Mouse (Mus musculus): ENCODE measurements around the gene Cyb5r3. TPM values are rescaled to one million over a fixed set of nuclear protein-coding genes. Genes with fewer than 3 reads are reported as not detected.

The Cyb5r3 gene
- total and polyA plus RNA-seq, 2 experiments from 2014 or later = 99.2 to 136 TPM

DNA sequence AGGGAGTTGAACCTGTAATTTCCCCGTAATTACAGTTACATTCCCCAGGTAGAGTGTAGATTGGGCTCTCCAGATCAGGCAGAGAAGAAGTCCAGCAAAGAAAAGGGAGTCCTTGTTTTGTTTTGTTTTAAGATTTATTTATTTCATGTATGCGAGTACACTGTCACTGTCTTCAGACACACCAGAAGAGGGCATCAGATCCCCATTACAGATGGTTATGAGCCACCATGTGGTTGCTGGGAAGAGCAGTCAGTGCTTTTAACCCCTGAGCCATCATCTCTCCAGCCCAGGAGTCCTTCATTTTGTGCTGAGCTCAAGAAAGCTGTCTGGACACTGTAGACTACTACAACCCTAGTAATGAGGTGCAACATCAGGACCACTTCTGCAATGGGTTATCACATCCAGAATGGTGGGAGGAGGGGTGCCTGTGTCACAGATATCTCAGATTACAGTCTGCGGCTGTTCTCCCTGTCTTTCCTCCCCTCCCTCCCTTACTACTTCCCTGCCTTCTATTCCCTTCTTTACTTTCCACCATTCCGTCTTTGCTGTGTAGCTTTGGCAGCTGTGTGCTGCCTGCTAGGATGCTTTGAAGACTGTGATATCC is 36.8 kb upstream of the Cyb5r3 start:
- peak overlapping the region; percentile 28 for H3K4me3 ChIP-seq (ENCODE audit: low read length)
- H3K27ac ChIP-seq = peak overlapping the region; percentile 63; the same call in 1 of the 2 replicates

DNA sequence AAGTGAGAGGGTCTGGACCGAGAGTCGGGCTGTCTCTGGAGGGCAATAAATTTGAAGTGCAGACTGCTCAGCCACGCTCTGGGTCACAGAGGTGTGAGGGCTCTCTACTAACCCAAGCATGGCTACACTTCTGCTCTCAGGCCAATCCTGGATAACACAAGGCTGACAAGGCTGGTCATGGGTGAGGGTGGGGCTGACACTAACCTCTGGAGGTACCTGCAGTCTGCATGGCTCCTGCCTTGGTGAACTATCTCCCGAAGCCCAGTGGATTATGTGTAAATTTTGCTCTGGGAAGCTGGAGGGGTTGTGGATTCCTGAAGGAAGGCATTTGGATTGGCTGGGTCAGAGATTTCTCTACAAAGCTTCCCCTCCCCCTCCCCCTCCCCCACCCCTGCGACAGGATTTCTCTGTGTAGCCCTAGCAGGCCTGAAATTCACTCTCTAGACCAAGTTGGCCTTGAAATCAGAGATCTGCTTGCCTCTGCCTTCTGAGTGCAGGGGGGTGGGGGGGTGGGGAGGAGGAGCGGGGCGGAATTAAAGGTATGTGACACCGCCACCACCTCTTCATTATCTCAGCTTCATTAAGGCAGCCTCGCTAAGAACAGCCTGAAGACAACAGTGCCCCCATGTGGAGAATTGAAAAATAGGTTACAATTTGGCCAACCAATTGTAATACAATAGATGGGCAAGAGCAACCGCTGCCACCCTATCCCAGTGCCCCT is 32.5 kb upstream of the Cyb5r3 start:
- Histone ChIP-seq H3K9me3 (ENCODE audit: low read length) (no peaks in the 10 kb centered on the region), H3K27ac (no peak overlapping the region), H3K4me1 (ENCODE audit: insufficient read depth, low read length) (no peaks in the 10 kb centered on the region; the same call in 1 of the 2 replicates), H3K27me3 (ENCODE audit: insufficient read depth, low read length) (no peaks in the 10 kb centered on the region), H3K9ac (replicated peaks; ENCODE audit: low read length) (no peak overlapping the region), H3K36me3 (ENCODE audit: insufficient read depth, low read length) (no peaks in the 10 kb centered on the region), H3K4me2 (ENCODE audit: low read depth, low read length) (0 out of 2 replicates have a peak overlapping the region, but pooled peaks have one; percentile 16), H3K4me3 (ENCODE audit: low read length) (no peak overlapping the region)
- peak; percentile 70 for TF ChIP-seq CTCF (IDR thresholded peaks at IDR 0.05; ENCODE audit: low read depth)
- ATAC-seq = peak; percentile 63; the same call in 1 of the 2 replicates
- peak; percentile 81 for DNase-seq (ENCODE audit: low spot score)
- WGBS = 37% methylated on average over 10 of the region's 10 CpGs

More for the DNA sequence above, 36.8 kb upstream of the Cyb5r3 start:
- H3K36me3 ChIP-seq (ENCODE audit: insufficient read depth, low read length) = no peaks in the 10 kb centered on the region
- peak overlapping the region; percentile 35; the same call in 1 of the 2 replicates for H3K9ac ChIP-seq (replicated peaks; ENCODE audit: low read length)
- H3K9me3 ChIP-seq (ENCODE audit: low read length) = no peaks in the 10 kb centered on the region
- ATAC-seq (0 out of 2 replicates have a peak, but pooled peaks have one; percentile 22), DNase-seq (ENCODE audit: low spot score) (peak; percentile 23)
- 45% methylated on average over 4 of the region's 4 CpGs for WGBS
- no peaks in the 10 kb centered on the region for H3K27me3 ChIP-seq (ENCODE audit: insufficient read depth, low read length)
- peak; percentile 27; the same call in 1 of the 2 replicates for TF ChIP-seq CTCF (IDR thresholded peaks at IDR 0.05; ENCODE audit: low read depth)
- peak overlapping the region; percentile 55 for H3K4me2 ChIP-seq (ENCODE audit: low read depth, low read length)
- H3K4me1 ChIP-seq (ENCODE audit: insufficient read depth, low read length) = no peaks in the 10 kb centered on the region; the same call in 1 of the 2 replicates

DNA sequence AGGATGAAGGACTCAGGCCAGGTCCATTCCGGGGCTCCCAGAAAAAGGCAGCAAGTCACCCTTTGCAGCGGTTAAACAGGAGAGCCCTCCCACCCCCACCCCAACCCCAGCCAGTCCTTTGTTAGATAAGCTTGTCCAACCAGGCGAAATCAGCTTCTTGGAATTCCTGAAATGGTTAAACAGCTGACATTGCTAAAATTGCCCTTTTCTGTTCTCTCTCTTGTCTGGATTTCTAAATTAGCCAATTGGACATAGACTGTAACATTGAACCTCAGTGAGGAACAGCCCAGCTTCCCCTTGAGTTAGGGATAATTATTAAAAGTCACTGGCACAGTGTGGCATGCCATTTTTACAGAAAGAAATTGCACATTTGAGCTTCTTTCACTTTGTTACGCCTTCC is 30.0 kb upstream of the Cyb5r3 start:
- Histone ChIP-seq H3K27ac (no peak overlapping the region), H3K9me3 (ENCODE audit: low read length) (no peaks in the 10 kb centered on the region), H3K4me3 (ENCODE audit: low read length) (no peak overlapping the region), H3K4me2 (ENCODE audit: low read depth, low read length) (no peak overlapping the region), H3K27me3 (ENCODE audit: insufficient read depth, low read length) (no peaks in the 10 kb centered on the region), H3K4me1 (ENCODE audit: insufficient read depth, low read length) (no peaks in the 10 kb centered on the region; the same call in 1 of the 2 replicates), H3K36me3 (ENCODE audit: insufficient read depth, low read length) (no peaks in the 10 kb centered on the region), H3K9ac (replicated peaks; ENCODE audit: low read length) (no peak overlapping the region)
- ATAC-seq = no peak
- no peak for DNase-seq (ENCODE audit: low spot score)
- no peak for TF ChIP-seq CTCF (IDR thresholded peaks at IDR 0.05; ENCODE audit: low read depth)
- WGBS = 75% methylated on average over 4 of the region's 4 CpGs

DNA sequence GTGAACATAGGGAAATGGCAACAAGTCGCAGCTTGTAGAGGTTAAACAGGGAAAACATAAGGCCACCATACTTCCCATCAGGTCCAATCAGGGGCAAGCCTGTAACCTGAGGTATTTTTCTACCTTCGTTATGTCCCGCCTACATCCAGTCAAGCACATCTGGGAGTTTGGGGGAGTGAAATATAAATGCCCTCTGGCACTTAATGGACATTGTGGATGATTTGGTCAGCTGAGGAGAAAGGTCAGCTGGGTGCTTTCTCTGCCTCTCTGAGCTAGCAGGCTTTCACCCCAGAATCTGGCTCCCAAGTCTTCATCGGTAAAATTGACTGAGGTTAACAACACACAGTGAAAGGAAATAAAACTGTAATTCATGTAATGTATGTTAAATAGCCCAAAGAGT is 21.0 kb upstream of the Cyb5r3 start:
- Histone ChIP-seq H3K9ac (replicated peaks; ENCODE audit: low read length) (no peak overlapping the region), H3K4me3 (ENCODE audit: low read length) (no peak overlapping the region), H3K27me3 (ENCODE audit: insufficient read depth, low read length) (no peaks in the 10 kb centered on the region), H3K27ac (no peak overlapping the region), H3K4me1 (ENCODE audit: insufficient read depth, low read length) (no peaks in the 10 kb centered on the region), H3K36me3 (ENCODE audit: insufficient read depth, low read length) (no peaks in the 10 kb centered on the region), H3K4me2 (ENCODE audit: low read depth, low read length) (no peak overlapping the region), H3K9me3 (ENCODE audit: low read length) (no peaks in the 10 kb centered on the region)
- TF ChIP-seq CTCF (IDR thresholded peaks at IDR 0.05; ENCODE audit: low read depth) = no peak
- 94% methylated on average over 4 of the region's 4 CpGs for WGBS
- ATAC-seq = no peak
- no peak for DNase-seq (ENCODE audit: low spot score)

DNA sequence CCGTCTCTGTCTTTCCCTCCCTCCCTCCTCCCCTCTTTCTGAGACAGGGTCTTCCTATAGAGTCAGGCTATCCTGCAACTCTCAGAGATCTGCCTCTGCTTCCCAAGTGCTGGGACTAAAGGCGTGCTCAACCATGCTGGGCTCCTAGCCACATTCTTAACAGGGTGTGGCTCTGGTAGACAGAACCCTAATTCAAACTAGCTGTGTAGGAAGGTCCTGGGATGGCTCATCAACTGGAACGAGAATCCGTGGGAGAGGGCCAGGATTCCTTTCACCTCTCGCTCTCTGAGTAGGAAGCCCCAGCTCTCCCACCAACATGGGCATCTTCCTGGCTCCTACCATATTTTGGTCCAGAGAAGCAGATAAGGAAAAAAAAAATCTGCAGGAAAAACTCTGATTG is 10.0 kb upstream of the Cyb5r3 start:
- no peak for TF ChIP-seq CTCF (IDR thresholded peaks at IDR 0.05; ENCODE audit: low read depth)
- WGBS = 66% methylated on average over 5 of the region's 5 CpGs
- no peaks in the 10 kb centered on the region for H3K4me1 ChIP-seq (ENCODE audit: insufficient read depth, low read length)
- no peaks in the 10 kb centered on the region for H3K9me3 ChIP-seq (ENCODE audit: low read length)
- H3K4me3 ChIP-seq (ENCODE audit: low read length) = no peak overlapping the region
- no peaks in the 10 kb centered on the region for H3K36me3 ChIP-seq (ENCODE audit: insufficient read depth, low read length)
- ATAC-seq (no peak), DNase-seq (ENCODE audit: low spot score) (no peak)
- H3K9ac ChIP-seq (replicated peaks; ENCODE audit: low read length) = no peak overlapping the region
- H3K27me3 ChIP-seq (ENCODE audit: insufficient read depth, low read length) = no peaks in the 10 kb centered on the region
- no peak overlapping the region for H3K4me2 ChIP-seq (ENCODE audit: low read depth, low read length)
- no peak overlapping the region for H3K27ac ChIP-seq

DNA sequence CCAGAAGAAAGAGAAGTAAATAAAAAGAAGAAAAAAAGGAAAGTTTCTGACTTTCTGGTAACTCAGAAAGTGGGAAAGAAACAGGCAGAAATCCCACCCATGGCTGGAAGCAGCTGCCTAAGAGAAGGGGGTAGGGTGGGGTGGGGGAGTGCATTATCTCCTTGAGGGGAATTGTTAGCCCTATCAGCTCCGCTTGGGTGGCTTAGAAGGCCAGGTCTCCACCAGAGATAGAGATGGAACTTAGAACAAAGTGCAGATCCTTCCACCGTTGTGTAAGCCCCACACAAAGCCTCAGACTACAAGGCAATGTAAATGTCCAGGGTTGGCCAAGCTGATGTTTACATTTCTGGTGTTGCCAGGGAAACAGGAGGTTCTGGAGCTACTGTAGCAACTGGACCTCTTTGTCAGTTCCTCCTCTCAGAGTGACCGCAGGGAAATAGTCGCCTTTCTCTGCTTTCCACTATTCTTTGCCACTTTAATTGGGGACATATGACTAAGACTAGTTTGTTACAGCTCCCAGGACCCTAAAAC is 9.5 kb upstream of the Cyb5r3 start:
- Histone ChIP-seq H3K36me3 (ENCODE audit: insufficient read depth, low read length) (no peaks in the 10 kb centered on the region), H3K4me2 (ENCODE audit: low read depth, low read length) (no peak overlapping the region), H3K27me3 (ENCODE audit: insufficient read depth, low read length) (no peaks in the 10 kb centered on the region), H3K4me3 (ENCODE audit: low read length) (no peak overlapping the region), H3K27ac (no peak overlapping the region), H3K9ac (replicated peaks; ENCODE audit: low read length) (no peak overlapping the region), H3K9me3 (ENCODE audit: low read length) (no peaks in the 10 kb centered on the region), H3K4me1 (ENCODE audit: insufficient read depth, low read length) (no peaks in the 10 kb centered on the region)
- no peak for ATAC-seq
- no peak for DNase-seq (ENCODE audit: low spot score)
- no peak for TF ChIP-seq CTCF (IDR thresholded peaks at IDR 0.05; ENCODE audit: low read depth)
- WGBS = 39% methylated on average over 4 of the region's 4 CpGs

All from hindbrain, postnatal 0 days (tissue).